Mouse (Mus musculus): ENCODE results near the gene Dlgap1. TPM values are rescaled to one million over a fixed set of nuclear protein-coding genes. Genes with fewer than 3 reads are reported as not detected.

Gene Dlgap1
- polyA plus RNA-seq, 2 experiments, result 4.6 to 4.7 TPM

- WGBS, result 11% methylated on average over 7 of the region's 7 CpGs
- no peak overlapping the region for H3K4me2 ChIP-seq (replicated peaks; ENCODE audit: low read depth, low read length, severe bottlenecking)
- no peak overlapping the region for H3K4me3 ChIP-seq (replicated peaks; ENCODE audit: low read length)
- H3K4me1 ChIP-seq (ENCODE audit: control insufficient read depth, insufficient read depth, low read length), result peaks cover 10% of the 10 kb centered on the region
- H3K27me3 ChIP-seq (ENCODE audit: control insufficient read depth, insufficient read depth, low read length), result no peaks in the 10 kb centered on the region
- ATAC-seq (ENCODE audit: low FRiP score, low read depth), result no peak
- H3K9me3 ChIP-seq (ENCODE audit: control insufficient read depth, low read length), result no peaks in the 10 kb centered on the region
- no peaks in the 10 kb centered on the region for H3K36me3 ChIP-seq (ENCODE audit: control insufficient read depth, insufficient read depth, low read length)
- TF ChIP-seq POLR2A (IDR thresholded peaks at IDR 0.05; ENCODE audit: borderline replicate concordance, extremely low read depth, insufficient read depth, insufficient read length), result no peak
- H3K9ac ChIP-seq (ENCODE audit: low read depth, low read length, severe bottlenecking), result no peak overlapping the region
- H3K27ac ChIP-seq (replicated peaks; ENCODE audit: low read depth, low read length), result no peak overlapping the region
- no peak for DNase-seq (ENCODE audit: low spot score)
Measured at GRCm38 (mm10) chr17:70779770-70780169, 810.9 kb downstream of the Dlgap1 start.

GRCm38 (mm10) chr17:70780726-70781689, 812.1 kb downstream of the Dlgap1 start:
- no peak overlapping the region for H3K4me3 ChIP-seq (replicated peaks; ENCODE audit: low read length)
- no peak for DNase-seq (ENCODE audit: low spot score)
- H3K27me3 ChIP-seq (ENCODE audit: control insufficient read depth, insufficient read depth, low read length), result no peaks in the 10 kb centered on the region
- peaks cover 10% of the 10 kb centered on the region for H3K4me1 ChIP-seq (ENCODE audit: control insufficient read depth, insufficient read depth, low read length)
- no peak for TF ChIP-seq POLR2A (IDR thresholded peaks at IDR 0.05; ENCODE audit: borderline replicate concordance, extremely low read depth, insufficient read depth, insufficient read length)
- no peak overlapping the region for H3K27ac ChIP-seq (replicated peaks; ENCODE audit: low read depth, low read length)
- WGBS, result 44% methylated on average over 17 of the region's 18 CpGs
- no peaks in the 10 kb centered on the region for H3K36me3 ChIP-seq (ENCODE audit: control insufficient read depth, insufficient read depth, low read length)
- H3K9ac ChIP-seq (ENCODE audit: low read depth, low read length, severe bottlenecking), result peak overlapping the region; percentile 28; the same call in 1 of the 2 replicates
- no peaks in the 10 kb centered on the region for H3K9me3 ChIP-seq (ENCODE audit: control insufficient read depth, low read length)
- ATAC-seq (ENCODE audit: low FRiP score, low read depth), result no peak
- no peak overlapping the region for H3K4me2 ChIP-seq (replicated peaks; ENCODE audit: low read depth, low read length, severe bottlenecking)

GRCm38 (mm10) chr17:70783273-70783672, 814.4 kb downstream of the Dlgap1 start:
- Histone ChIP-seq H3K9ac (ENCODE audit: low read depth, low read length, severe bottlenecking) (no peak overlapping the region), H3K27me3 (ENCODE audit: control insufficient read depth, insufficient read depth, low read length) (no peaks in the 10 kb centered on the region), H3K36me3 (ENCODE audit: control insufficient read depth, insufficient read depth, low read length) (no peaks in the 10 kb centered on the region), H3K4me3 (replicated peaks; ENCODE audit: low read length) (no peak overlapping the region), H3K27ac (replicated peaks; ENCODE audit: low read depth, low read length) (no peak overlapping the region), H3K9me3 (ENCODE audit: control insufficient read depth, low read length) (no peaks in the 10 kb centered on the region), H3K4me1 (ENCODE audit: control insufficient read depth, insufficient read depth, low read length) (peaks cover 10% of the 10 kb centered on the region), H3K4me2 (replicated peaks; ENCODE audit: low read depth, low read length, severe bottlenecking) (no peak overlapping the region)
- no peak for ATAC-seq (ENCODE audit: low FRiP score, low read depth)
- no peak for DNase-seq (ENCODE audit: low spot score)
- WGBS, result 92% methylated on average over 3 of the region's 3 CpGs
- TF ChIP-seq POLR2A (IDR thresholded peaks at IDR 0.05; ENCODE audit: borderline replicate concordance, extremely low read depth, insufficient read depth, insufficient read length), result no peak

- 94% methylated on average over 2 of the region's 2 CpGs for whole genome bisulfite sequencing
- Histone ChIP-seq H3K9ac (ENCODE audit: low read depth, low read length, severe bottlenecking) (no peak overlapping the region), H3K4me3 (replicated peaks; ENCODE audit: low read length) (no peak overlapping the region), H3K36me3 (ENCODE audit: control insufficient read depth, insufficient read depth, low read length) (no peaks in the 10 kb centered on the region), H3K4me1 (ENCODE audit: control insufficient read depth, insufficient read depth, low read length) (no peaks in the 10 kb centered on the region), H3K27ac (replicated peaks; ENCODE audit: low read depth, low read length) (no peak overlapping the region), H3K4me2 (replicated peaks; ENCODE audit: low read depth, low read length, severe bottlenecking) (no peak overlapping the region), H3K9me3 (ENCODE audit: control insufficient read depth, low read length) (no peaks in the 10 kb centered on the region), H3K27me3 (ENCODE audit: control insufficient read depth, insufficient read depth, low read length) (no peaks in the 10 kb centered on the region)
- DNase-seq (ENCODE audit: low spot score), result no peak
- ATAC-seq (ENCODE audit: low FRiP score, low read depth), result no peak
- no peak for TF ChIP-seq POLR2A (IDR thresholded peaks at IDR 0.05; ENCODE audit: borderline replicate concordance, extremely low read depth, insufficient read depth, insufficient read length)
Measured at GRCm38 (mm10) chr17:70787366-70787765, 818.5 kb downstream of the Dlgap1 start.

GRCm38 (mm10) chr17:70790801-70791200, 821.9 kb downstream of the Dlgap1 start:
- Histone ChIP-seq H3K4me1 (ENCODE audit: control insufficient read depth, insufficient read depth, low read length) (peaks cover 3% of the 10 kb centered on the region; the same call in 1 of the 2 replicates), H3K36me3 (ENCODE audit: control insufficient read depth, insufficient read depth, low read length) (no peaks in the 10 kb centered on the region), H3K27ac (replicated peaks; ENCODE audit: low read depth, low read length) (no peak overlapping the region), H3K9ac (ENCODE audit: low read depth, low read length, severe bottlenecking) (no peak overlapping the region), H3K9me3 (ENCODE audit: control insufficient read depth, low read length) (no peaks in the 10 kb centered on the region), H3K27me3 (ENCODE audit: control insufficient read depth, insufficient read depth, low read length) (no peaks in the 10 kb centered on the region), H3K4me2 (replicated peaks; ENCODE audit: low read depth, low read length, severe bottlenecking) (no peak overlapping the region), H3K4me3 (replicated peaks; ENCODE audit: low read length) (no peak overlapping the region)
- ATAC-seq (ENCODE audit: low FRiP score, low read depth) (no peak), DNase-seq (ENCODE audit: low spot score) (no peak)
- TF ChIP-seq POLR2A (IDR thresholded peaks at IDR 0.05; ENCODE audit: borderline replicate concordance, extremely low read depth, insufficient read depth, insufficient read length), result no peak
- WGBS, result 92% methylated on average over 4 of the region's 4 CpGs
